ENCODE assay signal across 9 mouse cellular contexts in the genomic region with DNA sequence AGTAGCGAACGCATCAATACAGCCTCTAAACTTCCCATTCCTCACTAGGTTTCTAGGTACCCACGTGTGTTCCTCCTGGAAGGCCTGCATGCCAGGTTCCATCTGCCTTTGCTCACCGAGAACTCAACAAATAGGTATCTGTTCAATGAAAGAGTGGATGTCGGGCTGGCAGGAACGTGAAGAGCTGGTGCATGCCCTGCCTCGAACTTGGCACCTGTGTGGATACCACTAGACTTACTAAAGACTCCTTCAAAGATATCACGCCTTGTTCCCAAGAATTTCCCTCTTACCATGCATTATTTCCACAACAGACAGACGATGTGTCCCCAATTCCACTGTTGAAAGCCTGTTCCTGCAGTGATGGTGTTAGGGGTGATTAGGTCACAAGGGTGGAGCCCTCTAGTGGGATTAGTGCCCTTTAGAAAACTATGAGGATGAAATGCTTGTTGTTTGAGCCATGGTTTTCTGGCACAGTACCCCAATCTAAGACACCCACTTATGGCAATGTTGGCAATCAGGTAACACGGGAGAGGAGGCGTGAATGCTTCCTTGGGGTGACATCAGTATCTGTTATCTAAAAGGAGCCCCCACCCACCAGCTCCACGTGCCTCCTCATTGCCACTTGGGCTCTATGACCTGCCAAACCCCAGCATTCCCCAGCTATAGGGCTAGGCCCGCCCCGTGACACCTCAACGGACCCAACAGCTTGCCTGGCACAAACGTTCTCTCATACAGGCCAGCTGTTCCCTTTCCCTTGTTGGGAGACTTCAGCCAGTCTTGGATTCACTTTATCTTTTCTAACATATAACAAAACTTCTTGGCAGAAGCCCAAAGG. TPM values are rescaled to one million over a fixed set of nuclear protein-coding genes. Genes with fewer than 3 reads are reported as not detected.
DNase-seq lines count a peak whose midpoint lies in the region; ATAC-seq and TF ChIP-seq lines count a peak whose summit lies in the region.
"Had no signal": no experiment of that assay in that cellular context is flagged by ENCODE, and none has a peak within 500 bp of the region (broad histone marks: within the 10 kb centered on the region; RNA-seq: fewer than 3 reads in every experiment).

No protein-coding gene starts in this region.

- TF ChIP-seq CTCF in lung, postnatal 0 days (IDR thresholded peaks at IDR 0.05): peak; percentile 32

- no peaks in the 10 kb centered on the region for H3K9me3 ChIP-seq in lung, postnatal 0 days (ENCODE audit: low read length)
- no peaks in the 10 kb centered on the region for H3K9me3 ChIP-seq in limb, embryonic 12.5 days
- H3K9me3 ChIP-seq in stomach, embryonic 14.5 days (ENCODE audit: control insufficient read depth, low read depth, low read length): no peaks in the 10 kb centered on the region

- 46% methylated on average over 16 of the region's 16 CpGs for WGBS in lung, postnatal 0 days
- WGBS in limb, embryonic 12.5 days: 73% methylated on average over 16 of the region's 16 CpGs
- WGBS in stomach, embryonic 14.5 days: 58% methylated on average over 16 of the region's 16 CpGs

- H3K9ac ChIP-seq in lung, postnatal 0 days (replicated peaks; ENCODE audit: low read depth): peak overlapping the region; percentile 76; the same call in 1 of the 2 replicates
- peak overlapping the region; percentile 93 for H3K9ac ChIP-seq in limb, embryonic 12.5 days (replicated peaks)
- H3K9ac ChIP-seq in stomach, embryonic 14.5 days (replicated peaks; ENCODE audit: low read depth, low read length): no peak overlapping the region; the same call in none of the 2 replicates

- no peaks in the 10 kb centered on the region for H3K36me3 ChIP-seq in lung, postnatal 0 days (ENCODE audit: insufficient read depth, low read length)
- peaks cover 11% of the 10 kb centered on the region; the same call in 1 of the 2 replicates for H3K36me3 ChIP-seq in limb, embryonic 12.5 days
- H3K36me3 ChIP-seq in stomach, embryonic 14.5 days (ENCODE audit: control insufficient read depth, insufficient read depth, low read length): no peaks in the 10 kb centered on the region

- no peak for TF ChIP-seq EP300 in lung, postnatal 0 days (IDR thresholded peaks at IDR 0.05)

- H3K4me3 ChIP-seq in lung, postnatal 0 days (ENCODE audit: low read depth, low read length): peak overlapping the region; percentile 82
- H3K4me3 ChIP-seq in limb, embryonic 12.5 days (replicated peaks): peak overlapping the region; percentile 87
- H3K4me3 ChIP-seq in stomach, embryonic 14.5 days (ENCODE audit: low read depth, low read length): peak overlapping the region; percentile 72

- peak; percentile 58 for DNase-seq in cerebellum, adult 11-12 months
- DNase-seq in cerebellum, postnatal 36 days: no peak
- DNase-seq in lung, postnatal 0 days (ENCODE audit: low spot score): peak; percentile 63
- no peak for DNase-seq in lung, postnatal 10 days
- DNase-seq in thymus, postnatal 0 days (ENCODE audit: low spot score): no peak
- no peak for DNase-seq in testis, postnatal 14 days (ENCODE audit: low spot score)
- DNase-seq: B cell, adult 2 months had no signal

- H3K4me1 ChIP-seq in lung, postnatal 0 days (ENCODE audit: insufficient read depth, low read depth, low read length): peaks cover 23% of the 10 kb centered on the region; the same call in 1 of the 2 replicates
- peaks cover 41% of the 10 kb centered on the region for H3K4me1 ChIP-seq in limb, embryonic 12.5 days (replicated peaks)
- peaks cover 23% of the 10 kb centered on the region for H3K4me1 ChIP-seq in stomach, embryonic 14.5 days (ENCODE audit: control insufficient read depth, insufficient read depth, low read length)

- ATAC-seq in lung, postnatal 0 days: no peak
- no peak for ATAC-seq in limb, embryonic 12.5 days (ENCODE audit: insufficient number of reproducible peaks, insufficient read depth, low FRiP score, low TSS enrichment, low read depth)
- ATAC-seq in stomach, embryonic 14.5 days (ENCODE audit: insufficient number of reproducible peaks, insufficient read depth, low FRiP score, low read depth): no peak

- peak overlapping the region; percentile 84 for H3K27ac ChIP-seq in lung, postnatal 0 days (ENCODE audit: low read length)
- H3K27ac ChIP-seq in limb, embryonic 12.5 days: no peak overlapping the region
- H3K27ac ChIP-seq in stomach, embryonic 14.5 days (ENCODE audit: low read length): no peak overlapping the region

- peak overlapping the region; percentile 100 for H3K4me2 ChIP-seq in lung, postnatal 0 days (replicated peaks; ENCODE audit: low read depth, low read length)
- peak overlapping the region; percentile 93 for H3K4me2 ChIP-seq in limb, embryonic 12.5 days
- peak overlapping the region; percentile 98 for H3K4me2 ChIP-seq in stomach, embryonic 14.5 days (replicated peaks; ENCODE audit: low read depth, low read length)

- H3K27me3 ChIP-seq in lung, postnatal 0 days (replicated peaks; ENCODE audit: insufficient read depth, low read length): no peaks in the 10 kb centered on the region
- H3K27me3 ChIP-seq in limb, embryonic 12.5 days: no peaks in the 10 kb centered on the region
- H3K27me3 ChIP-seq in stomach, embryonic 14.5 days (ENCODE audit: control insufficient read depth, insufficient read depth, low read length): no peaks in the 10 kb centered on the region

RNA-seq across cellular contexts. Expression of gene Dexi, which starts 1.9 kb away (rescaled TPM):
- 19.2 and 19.4 TPM in 2 replicates for polyA plus RNA-seq in lung, postnatal 0 days (2015; fragmentation: Nextera tagmentation; extraction: Ambion mirVana)
- polyA plus RNA-seq in limb, embryonic 12.5 days (2016; fragmentation: Nextera tagmentation; extraction: Ambion mirVana): 34.0 and 34.3 TPM in 2 replicates
- 25.9 and 28.6 TPM in 2 replicates for polyA plus RNA-seq in stomach, embryonic 14.5 days (2014; fragmentation: Nextera tagmentation; extraction: Ambion mirVana)
- polyA plus RNA-seq in thymus, postnatal 0 days (2015; fragmentation: Nextera tagmentation; extraction: Ambion mirVana): 27.0 and 35.2 TPM in 2 replicates

RNA-seq across cellular contexts. Expression of gene Clec16a, which starts 4.2 kb away (rescaled TPM):
- polyA plus RNA-seq in lung, postnatal 0 days (2015; fragmentation: Nextera tagmentation; extraction: Ambion mirVana): 32.0 and 34.6 TPM in 2 replicates
- polyA plus RNA-seq in limb, embryonic 12.5 days (2016; fragmentation: Nextera tagmentation; extraction: Ambion mirVana): 34.6 and 40.6 TPM in 2 replicates
- polyA plus RNA-seq in stomach, embryonic 14.5 days (2014; fragmentation: Nextera tagmentation; extraction: Ambion mirVana): 36.1 and 38.9 TPM in 2 replicates
- polyA plus RNA-seq in thymus, postnatal 0 days (2015; fragmentation: Nextera tagmentation; extraction: Ambion mirVana): 38.5 and 50.7 TPM in 2 replicates

Comparison
In these comparisons a context has a peak if more than half of its experiments do, and no peak if none do; other contexts are left out.
1. DNase-seq: peak in cerebellum, adult 11-12 months (single experiment) and lung, postnatal 0 days (single experiment); none in cerebellum, postnatal 36 days (0 of 2), lung, postnatal 10 days (single experiment), thymus, postnatal 0 days (single experiment) and testis, postnatal 14 days (single experiment).
2. Peak in every context shown above with its lines, with median percentiles within 50 percentile points of each other: H3K4me2 ChIP-seq and H3K4me3 ChIP-seq.